Mouse (Mus musculus): ENCODE measurements around the gene Treml4. TPM values are rescaled to one million over a fixed set of nuclear protein-coding genes. Genes with fewer than 3 reads are reported as not detected.

The Treml4 gene
- 2.3 TPM for polyA plus RNA-seq (2014; fragmentation: Illumina TruSeq; extraction: RNeasy Lipid Tissue Mini Kit (QIAGEN cat#74804); ENCODE audit: low read depth, low replicate concordance)

DNA sequence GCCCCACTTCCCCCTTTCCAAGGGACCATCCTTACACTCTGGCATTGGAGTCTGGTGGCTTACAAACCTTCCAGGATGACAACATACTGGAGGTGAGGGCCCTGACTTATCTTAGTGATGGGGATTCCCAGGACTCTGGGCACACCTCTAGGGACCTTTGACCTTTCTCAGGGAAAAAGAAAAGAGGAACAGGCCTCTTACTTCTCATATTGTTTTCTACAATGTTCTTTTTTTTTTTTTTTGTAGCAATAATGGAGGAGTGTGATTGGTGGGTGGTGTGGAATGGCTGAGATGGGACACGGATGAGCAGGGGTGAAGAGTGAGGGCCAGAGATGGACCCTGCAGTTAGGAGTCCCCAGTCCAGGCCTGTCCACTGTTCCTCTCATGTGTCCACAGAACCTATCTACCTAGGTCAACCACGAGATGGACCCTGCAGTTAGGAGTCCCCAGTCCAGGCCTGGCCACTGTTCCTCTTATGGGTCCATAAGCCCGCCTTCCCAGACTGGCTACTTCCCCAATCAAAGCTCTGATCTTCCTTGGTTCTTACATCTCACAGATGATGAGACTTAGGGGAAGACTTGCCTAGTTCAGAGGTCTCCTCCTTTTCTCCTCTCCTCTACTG, at the start of gene Treml4:
Gene Treml4 (plus strand): TSS at position 555 of the 622 bp plus-strand sequence.

DNA sequence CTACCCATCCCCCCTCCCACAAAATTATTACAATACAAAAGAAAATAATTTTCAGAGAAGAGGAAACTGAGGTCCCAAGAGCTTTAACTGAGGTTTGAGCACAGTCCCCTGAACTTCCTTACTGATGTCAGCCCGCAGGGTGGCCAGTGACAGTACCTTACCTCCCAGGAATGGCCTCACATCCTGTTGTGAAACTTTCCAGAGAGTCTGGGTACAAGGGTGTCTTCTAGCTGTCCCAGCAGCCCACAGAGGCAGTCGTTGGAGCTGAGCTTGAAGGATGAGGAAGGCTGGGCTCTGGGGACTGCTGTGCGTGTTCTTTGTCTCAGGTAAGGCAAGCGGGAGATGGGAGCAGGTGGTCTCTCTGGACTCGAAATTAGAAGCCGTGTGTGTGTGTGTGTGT, 31.6 kb upstream of the Treml4 start, which contains the start of gene Trem1:
Gene Trem1 (plus strand): TSS at position 251 of the 400 bp plus-strand sequence.

GRCm38 (mm10) chr17:48247221-48247928, 16.7 kb upstream of the Treml4 start, which contains the start of gene Trem3:
TSS of gene Trem3 (plus strand) at chr17:48247777.

GRCm38 (mm10) chr17:48299203-48299602, 35.1 kb downstream of the Treml4 start, which contains the start of gene Treml2:
TSS of gene Treml2 (plus strand) at chr17:48299498.

GRCm38 (mm10) chr17:48315905-48316579, 51.9 kb downstream of the Treml4 start, which contains the start of gene B430306N03Rik:
TSS of gene B430306N03Rik (plus strand) at chr17:48316141.

Other genes with a start within 250 kb of the Treml4 start
- not detected for gene 1700122O11Rik, start 226.0 kb upstream of the Treml4 start, polyA plus RNA-seq (2014; fragmentation: Illumina TruSeq; extraction: RNeasy Lipid Tissue Mini Kit (QIAGEN cat#74804); ENCODE audit: low read depth, low replicate concordance)
- gene 1700067P10Rik, start 175.0 kb upstream of the Treml4 start, polyA plus RNA-seq (2014; fragmentation: Illumina TruSeq; extraction: RNeasy Lipid Tissue Mini Kit (QIAGEN cat#74804); ENCODE audit: low read depth, low replicate concordance) = not detected
- not detected for gene 9830107B12Rik, start 118.0 kb upstream of the Treml4 start, polyA plus RNA-seq (2014; fragmentation: Illumina TruSeq; extraction: RNeasy Lipid Tissue Mini Kit (QIAGEN cat#74804); ENCODE audit: low read depth, low replicate concordance)
- 0.48 TPM for gene A530064D06Rik, start 97.0 kb upstream of the Treml4 start, polyA plus RNA-seq (2014; fragmentation: Illumina TruSeq; extraction: RNeasy Lipid Tissue Mini Kit (QIAGEN cat#74804); ENCODE audit: low read depth, low replicate concordance)
- gene Trem1, start 31.5 kb upstream of the Treml4 start, polyA plus RNA-seq (2014; fragmentation: Illumina TruSeq; extraction: RNeasy Lipid Tissue Mini Kit (QIAGEN cat#74804); ENCODE audit: low read depth, low replicate concordance) = not detected
- not detected for gene Trem3, start 16.5 kb upstream of the Treml4 start, polyA plus RNA-seq (2014; fragmentation: Illumina TruSeq; extraction: RNeasy Lipid Tissue Mini Kit (QIAGEN cat#74804); ENCODE audit: low read depth, low replicate concordance)
- not detected for gene Treml2, start 35.2 kb downstream of the Treml4 start, polyA plus RNA-seq (2014; fragmentation: Illumina TruSeq; extraction: RNeasy Lipid Tissue Mini Kit (QIAGEN cat#74804); ENCODE audit: low read depth, low replicate concordance)
- gene B430306N03Rik, start 51.8 kb downstream of the Treml4 start, polyA plus RNA-seq (2014; fragmentation: Illumina TruSeq; extraction: RNeasy Lipid Tissue Mini Kit (QIAGEN cat#74804); ENCODE audit: low read depth, low replicate concordance) = 0.40 TPM
- gene Trem2, start 82.1 kb downstream of the Treml4 start, polyA plus RNA-seq (2014; fragmentation: Illumina TruSeq; extraction: RNeasy Lipid Tissue Mini Kit (QIAGEN cat#74804); ENCODE audit: low read depth, low replicate concordance) = not detected
- not detected for gene Treml1, start 95.6 kb downstream of the Treml4 start, polyA plus RNA-seq (2014; fragmentation: Illumina TruSeq; extraction: RNeasy Lipid Tissue Mini Kit (QIAGEN cat#74804); ENCODE audit: low read depth, low replicate concordance)
- 5.0 TPM for gene Nfya, start 145.6 kb downstream of the Treml4 start, polyA plus RNA-seq (2014; fragmentation: Illumina TruSeq; extraction: RNeasy Lipid Tissue Mini Kit (QIAGEN cat#74804); ENCODE audit: low read depth, low replicate concordance)
- gene Oard1, start 145.7 kb downstream of the Treml4 start, polyA plus RNA-seq (2014; fragmentation: Illumina TruSeq; extraction: RNeasy Lipid Tissue Mini Kit (QIAGEN cat#74804); ENCODE audit: low read depth, low replicate concordance) = 38.1 TPM
- not detected for gene Apobec2, start 168.6 kb downstream of the Treml4 start, polyA plus RNA-seq (2014; fragmentation: Illumina TruSeq; extraction: RNeasy Lipid Tissue Mini Kit (QIAGEN cat#74804); ENCODE audit: low read depth, low replicate concordance)
- not detected for gene Tspo2, start 187.2 kb downstream of the Treml4 start, polyA plus RNA-seq (2014; fragmentation: Illumina TruSeq; extraction: RNeasy Lipid Tissue Mini Kit (QIAGEN cat#74804); ENCODE audit: low read depth, low replicate concordance)
- gene Unc5cl, start 190.6 kb downstream of the Treml4 start, polyA plus RNA-seq (2014; fragmentation: Illumina TruSeq; extraction: RNeasy Lipid Tissue Mini Kit (QIAGEN cat#74804); ENCODE audit: low read depth, low replicate concordance) = not detected